Mouse (Mus musculus) embryonic facial prominence, embryonic 11.5 days (tissue): ENCODE results near the gene Gm21992. TPM values are rescaled to one million over a fixed set of nuclear protein-coding genes. Genes with fewer than 3 reads are reported as not detected.

ENCODE experiments used
- ATAC-seq: fragments of 200-750 bp; cut with Nextera tagmentation; replicated peaks from 2 replicates; pipeline ENCODE4 v1.8.0; 2017; ENCODE audit warnings: low read depth; ENCODE audit not compliant: insufficient number of reproducible peaks, low FRiP score, low TSS enrichment
- DNase-seq: peaks from one replicate; pipeline ENCODE4 v3.0.0-alpha.2; 2015; ENCODE audit warnings: low spot score
- H3K27ac ChIP-seq: fragments of 300-500 bp; sonication (generic); replicated peaks from 2 replicates; pipeline ENCODE4 v1.5.1; 2014; ENCODE audit warnings: mild to moderate bottlenecking, low read depth, low read length, control low read depth
- H3K27me3 ChIP-seq: fragments of 300-500 bp; sonication (generic); 2 replicates; pipeline ENCODE4 v1.6.1; 2014; ENCODE audit warnings: mild to moderate bottlenecking, low read length, moderate library complexity, mixed read lengths; ENCODE audit not compliant: control insufficient read depth, insufficient read depth
- H3K36me3 ChIP-seq: fragments of 300-500 bp; sonication (generic); replicated peaks from 2 replicates; pipeline ENCODE4 v1.6.1; 2014; ENCODE audit warnings: low read depth, mild to moderate bottlenecking, low read length, moderate library complexity, mixed read lengths; ENCODE audit not compliant: control insufficient read depth, insufficient read depth
- H3K4me1 ChIP-seq: fragments of 300-500 bp; sonication (generic); 2 replicates; pipeline ENCODE4 v1.6.1; 2014; ENCODE audit warnings: low read length, mixed read lengths; ENCODE audit not compliant: control insufficient read depth, insufficient read depth
- H3K4me2 ChIP-seq: fragments of 300-500 bp; sonication (generic); 2 replicates; pipeline ENCODE4 v1.6.1; 2014; ENCODE audit warnings: low read depth, mild to moderate bottlenecking, control low read depth, low read length, moderate library complexity
- H3K4me3 ChIP-seq: fragments of 300-500 bp; sonication (generic); 2 replicates; pipeline ENCODE4 v1.5.1; 2014; ENCODE audit warnings: low read depth, low read length, control low read depth
- H3K9ac ChIP-seq: fragments of 300-500 bp; sonication (generic); replicated peaks from 2 replicates; pipeline ENCODE4 v1.6.1; 2014; ENCODE audit warnings: mild to moderate bottlenecking, control low read depth, low read length
- H3K9me3 ChIP-seq: fragments of 300-500 bp; sonication (generic); replicated peaks from 2 replicates; pipeline ENCODE4 v1.6.1; 2016; ENCODE audit warnings: mild to moderate bottlenecking, low read length, inconsistent platforms, mixed read lengths; ENCODE audit not compliant: control insufficient read depth
- WGBS: fragments of 180-500 bp; shearing (Covaris S2); extraction: QIAGEN DNeasy Blood & Tissue Kit; methylation state at CpG from one replicate; pipeline ENCODE4 v1.1.7; 2014; 5-methylcytosine and 5-hydroxymethylcytosine counted together
- polyA plus RNA-seq: library from polyadenylated mRNA; unstranded; fragments of >200 nt; fragmentation: Nextera tagmentation; extraction: Ambion mirVana; gene quantifications from 2 replicates; pipeline ENCODE4 v1.2.1, GENCODE M21; 2014

The Gm21992 gene
- polyA plus RNA-seq, 1 experiment from 2014 or later, result 25.8 TPM

GRCm38 (mm10) chr19:4810746-4811062 lies 708 bp downstream of the Gm21992 start:
- Histone ChIP-seq H3K9me3 (no peaks in the 10 kb centered on the region), H3K27ac (no peak overlapping the region), H3K9ac (peak overlapping the region; percentile 92), H3K36me3 (no peaks in the 10 kb centered on the region), H3K4me1 (no peaks in the 10 kb centered on the region), H3K4me2 (peak overlapping the region; percentile 77), H3K27me3 (no peaks in the 10 kb centered on the region), H3K4me3 (peak overlapping the region; percentile 76)
- ATAC-seq (no peak), DNase-seq (no peak)
- WGBS, result 0% methylated on average over 17 of the region's 17 CpGs

GRCm38 (mm10) chr19:4810309-4810708 lies 1.1 kb downstream of the Gm21992 start:
- WGBS, result under 1% methylated on average over 14 of the region's 14 CpGs
- Histone ChIP-seq H3K9me3 (no peaks in the 10 kb centered on the region), H3K9ac (peak overlapping the region; percentile 92), H3K4me2 (peak overlapping the region; percentile 77), H3K27ac (no peak overlapping the region), H3K36me3 (no peaks in the 10 kb centered on the region), H3K27me3 (no peaks in the 10 kb centered on the region), H3K4me3 (peak overlapping the region; percentile 76), H3K4me1 (no peaks in the 10 kb centered on the region)
- no peak for DNase-seq
- no peak for ATAC-seq

- H3K36me3 ChIP-seq, result peaks cover 14% of the 10 kb centered on the region
- no peak for ATAC-seq
Observed at GRCm38 (mm10) chr19:4803283-4803682, 8.1 kb downstream of the Gm21992 start.

DNA sequence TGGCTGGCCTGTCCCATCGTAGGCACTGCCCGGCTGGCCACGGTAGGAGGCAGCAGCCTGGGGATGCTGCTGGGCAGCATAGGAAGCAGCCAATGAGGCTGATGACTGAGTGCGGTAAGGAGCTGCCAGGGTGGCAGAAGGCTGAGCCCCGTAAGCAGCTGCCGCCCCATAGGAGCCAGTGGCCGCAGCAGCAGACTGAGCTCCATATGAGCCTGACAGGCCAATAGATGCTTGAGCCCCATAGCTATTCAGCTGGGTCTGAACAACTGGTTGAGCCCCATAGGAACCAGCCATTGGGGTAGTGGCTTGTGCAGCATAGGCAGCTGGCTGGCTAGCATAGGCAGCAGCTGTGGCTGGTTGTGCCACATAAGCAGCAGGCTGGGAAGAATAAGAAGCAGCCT lies 8.7 kb downstream of the Gm21992 start:
- DNase-seq, result no peak
- no peak overlapping the region for H3K4me3 ChIP-seq
- H3K36me3 ChIP-seq, result peaks cover 14% of the 10 kb centered on the region
- no peaks in the 10 kb centered on the region for H3K27me3 ChIP-seq
- no peak overlapping the region for H3K27ac ChIP-seq
- 97% methylated on average over 7 of the region's 7 CpGs for WGBS
- no peaks in the 10 kb centered on the region for H3K9me3 ChIP-seq
- no peaks in the 10 kb centered on the region; the same call in 1 of the 2 replicates for H3K4me1 ChIP-seq
- no peak overlapping the region for H3K4me2 ChIP-seq
- ATAC-seq, result no peak
- H3K9ac ChIP-seq, result no peak overlapping the region

More at GRCm38 (mm10) chr19:4803283-4803682, 8.1 kb downstream of the Gm21992 start:
- Histone ChIP-seq H3K27me3 (no peaks in the 10 kb centered on the region), H3K27ac (no peak overlapping the region), H3K4me2 (no peak overlapping the region), H3K9ac (no peak overlapping the region), H3K4me3 (no peak overlapping the region), H3K9me3 (no peaks in the 10 kb centered on the region), H3K4me1 (no peaks in the 10 kb centered on the region; the same call in 1 of the 2 replicates)
- 77% methylated on average over 10 of the region's 10 CpGs for WGBS
- no peak for DNase-seq

- H3K27me3 ChIP-seq, result no peaks in the 10 kb centered on the region
- no peak overlapping the region for H3K4me3 ChIP-seq
- H3K9me3 ChIP-seq, result no peaks in the 10 kb centered on the region
- H3K27ac ChIP-seq, result no peak overlapping the region
- H3K9ac ChIP-seq, result no peak overlapping the region
- 91% methylated on average over 5 of the region's 5 CpGs for WGBS
- peaks cover 14% of the 10 kb centered on the region for H3K36me3 ChIP-seq
- no peak for DNase-seq
- no peak overlapping the region for H3K4me2 ChIP-seq
- ATAC-seq, result no peak
- no peaks in the 10 kb centered on the region for H3K4me1 ChIP-seq
Observed at GRCm38 (mm10) chr19:4799083-4799482, 12.3 kb downstream of the Gm21992 start.

GRCm38 (mm10) chr19:4797846-4798245 lies 13.6 kb downstream of the Gm21992 start:
- Histone ChIP-seq H3K4me2 (no peak overlapping the region), H3K36me3 (peaks cover 11% of the 10 kb centered on the region), H3K4me3 (no peak overlapping the region), H3K9ac (no peak overlapping the region), H3K4me1 (no peaks in the 10 kb centered on the region), H3K27ac (no peak overlapping the region), H3K9me3 (no peaks in the 10 kb centered on the region), H3K27me3 (no peaks in the 10 kb centered on the region)
- 96% methylated on average over 2 of the region's 2 CpGs for WGBS
- ATAC-seq (no peak), DNase-seq (no peak)

DNA sequence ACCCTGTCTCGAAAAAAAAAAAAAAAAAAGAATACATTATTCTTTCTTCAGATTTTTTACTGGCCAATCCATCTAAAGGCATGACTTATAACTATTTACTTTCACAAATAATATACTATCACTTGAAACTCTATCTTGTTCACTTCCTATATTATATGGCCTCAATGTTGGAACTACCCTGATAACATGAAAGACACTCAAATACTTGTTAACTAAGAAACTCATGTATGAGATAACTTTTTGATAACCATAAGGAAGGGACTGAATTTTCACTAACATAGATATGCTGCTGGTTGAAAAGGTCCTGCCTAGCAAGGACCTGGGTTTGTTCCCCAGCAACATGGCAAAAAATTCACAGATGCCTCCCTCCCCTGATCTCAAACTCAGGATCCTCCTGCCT lies 15.5 kb downstream of the Gm21992 start:
- Histone ChIP-seq H3K4me1 (no peaks in the 10 kb centered on the region), H3K9ac (no peak overlapping the region), H3K36me3 (0 out of 2 replicates have a peak, but pooled peaks cover 3% of the 10 kb centered on the region), H3K4me2 (no peak overlapping the region), H3K27ac (no peak overlapping the region), H3K9me3 (no peaks in the 10 kb centered on the region), H3K27me3 (no peaks in the 10 kb centered on the region), H3K4me3 (no peak overlapping the region)
- DNase-seq, result no peak
- 80% methylated on average over 1 of the region's 1 CpGs for WGBS
- no peak for ATAC-seq

- no peaks in the 10 kb centered on the region; the same call in 1 of the 2 replicates for H3K36me3 ChIP-seq
- peak; percentile 97 for ATAC-seq
- under 1% methylated on average over 31 of the region's 31 CpGs for WGBS
Observed at GRCm38 (mm10) chr19:4793831-4794422, 17.5 kb downstream of the Gm21992 start, which contains the start of gene Rbm4. TSS of gene Rbm4 (minus strand) at chr19:4793901.

More at GRCm38 (mm10) chr19:4793831-4794422, 17.5 kb downstream of the Gm21992 start, which contains the start of gene Rbm4:
- peak; percentile 98 for DNase-seq
- Histone ChIP-seq H3K4me2 (peak within 1 kb of the TSS; percentile 65), H3K27me3 (no peaks in the 10 kb centered on the region), H3K27ac (0 out of 2 replicates have a peak within 1 kb of the TSS, but pooled peaks have one; percentile 32), H3K9me3 (no peaks in the 10 kb centered on the region), H3K9ac (peak within 1 kb of the TSS; percentile 72), H3K4me1 (no peaks in the 10 kb centered on the region), H3K4me3 (peak within 1 kb of the TSS; percentile 68)
